Mouse (Mus musculus) hindbrain, embryonic 10.5 days (tissue): ENCODE measurements at regions not wholly inside any gene's neighbourhood (a gene's known extent, or its start where the extent isn't known, plus 50 kb on each side); places are given as distances from the start of the nearest gene placed in this dataset.

Experiments used
- DNase-seq: peaks from one replicate; pipeline ENCODE4 v3.0.0-alpha.2; 2017; ENCODE audit warnings: low spot score
- H3K27ac ChIP-seq: fragments of 300-500 bp; sonication (generic); 2 replicates; pipeline ENCODE4 v1.5.1; 2016; ENCODE audit warnings: mild to moderate bottlenecking, moderate library complexity
- H3K27me3 ChIP-seq: fragments of 300-500 bp; sonication (generic); 2 replicates; pipeline ENCODE4 v1.6.1; 2016; ENCODE audit warnings: mild to moderate bottlenecking; ENCODE audit not compliant: poor library complexity, insufficient read depth, severe bottlenecking
- H3K36me3 ChIP-seq: fragments of 300-500 bp; sonication (generic); 2 replicates; pipeline ENCODE4 v1.6.1; 2016; ENCODE audit warnings: mild to moderate bottlenecking, moderate library complexity
- H3K4me1 ChIP-seq: fragments of 300-500 bp; sonication (generic); replicated peaks from 2 replicates; pipeline ENCODE4 v1.6.1; 2016; ENCODE audit warnings: mild to moderate bottlenecking
- H3K4me3 ChIP-seq: fragments of 300-500 bp; sonication (generic); 2 replicates; pipeline ENCODE4 v1.5.1; 2016; ENCODE audit warnings: mild to moderate bottlenecking, moderate library complexity
- H3K9me3 ChIP-seq: fragments of 300-500 bp; sonication (generic); 2 replicates; pipeline ENCODE4 v1.6.1; 2016; ENCODE audit warnings: mild to moderate bottlenecking, moderate library complexity
- WGBS: fragments of 180-500 bp; shearing (Covaris S2); methylation state at CpG from one replicate; pipeline ENCODE4 v1.1.7; 2016; 5-methylcytosine and 5-hydroxymethylcytosine counted together

- no peaks in the 10 kb centered on the region for H3K9me3 ChIP-seq
- peaks cover 7% of the 10 kb centered on the region; the same call in 1 of the 2 replicates for H3K4me1 ChIP-seq
- DNase-seq = no peak
- H3K27me3 ChIP-seq = no peaks in the 10 kb centered on the region
- H3K36me3 ChIP-seq = no peaks in the 10 kb centered on the region
- WGBS = 84% methylated on average over 4 of the region's 4 CpGs
- no peak overlapping the region for H3K27ac ChIP-seq
- no peak overlapping the region for H3K4me3 ChIP-seq
Observed at GRCm38 (mm10) chr2:109511142-109511541, 163.4 kb upstream of the Bdnf start.

- H3K9me3 ChIP-seq = no peaks in the 10 kb centered on the region
- no peaks in the 10 kb centered on the region for H3K4me1 ChIP-seq
- 82% methylated on average over 4 of the region's 4 CpGs for WGBS
- H3K4me3 ChIP-seq = no peak overlapping the region
- DNase-seq = no peak
- H3K27ac ChIP-seq = no peak overlapping the region
- no peaks in the 10 kb centered on the region for H3K36me3 ChIP-seq
- H3K27me3 ChIP-seq = no peaks in the 10 kb centered on the region
Observed at GRCm38 (mm10) chr2:109519261-109519660, 155.2 kb upstream of the Bdnf start.

GRCm38 (mm10) chr2:109520471-109520870 is 154.0 kb upstream of the Bdnf start:
- no peak for DNase-seq
- 77% methylated on average over 3 of the region's 3 CpGs for WGBS
- Histone ChIP-seq H3K36me3 (no peaks in the 10 kb centered on the region), H3K4me1 (no peaks in the 10 kb centered on the region), H3K9me3 (no peaks in the 10 kb centered on the region), H3K27me3 (no peaks in the 10 kb centered on the region), H3K27ac (no peak overlapping the region), H3K4me3 (no peak overlapping the region)

DNA sequence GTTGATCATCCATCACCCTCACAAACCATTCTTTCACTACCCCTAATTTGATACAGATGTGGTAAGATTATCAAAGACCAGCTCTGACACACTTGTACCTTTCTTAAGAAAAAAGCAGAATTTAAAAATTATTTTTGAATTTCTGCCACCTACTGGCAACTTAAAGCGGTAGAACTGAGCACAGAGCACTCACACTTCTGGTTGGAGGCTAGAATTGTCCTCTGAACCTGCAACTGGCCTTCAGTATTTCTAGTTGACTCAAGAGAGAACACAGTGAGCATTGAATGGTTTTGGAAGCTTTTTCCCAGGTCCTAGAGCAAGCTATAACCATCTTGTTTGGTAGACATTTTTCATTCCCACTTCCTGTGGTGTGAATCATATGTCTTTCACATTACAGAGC is 135.0 kb upstream of the Bdnf start:
- Histone ChIP-seq H3K27me3 (no peaks in the 10 kb centered on the region), H3K36me3 (no peaks in the 10 kb centered on the region)
- no peak for DNase-seq

GRCm38 (mm10) chr2:109546486-109547115 is 127.9 kb upstream of the Bdnf start:
- Histone ChIP-seq H3K4me3 (no peak overlapping the region), H3K9me3 (no peaks in the 10 kb centered on the region), H3K4me1 (no peaks in the 10 kb centered on the region), H3K27ac (no peak overlapping the region), H3K36me3 (no peaks in the 10 kb centered on the region), H3K27me3 (no peaks in the 10 kb centered on the region)
- no peak for DNase-seq
- 92% methylated on average over 7 of the region's 7 CpGs for WGBS

More for the DNA sequence above, 135.0 kb upstream of the Bdnf start:
- Histone ChIP-seq H3K4me1 (no peaks in the 10 kb centered on the region), H3K27ac (no peak overlapping the region), H3K4me3 (no peak overlapping the region), H3K9me3 (no peaks in the 10 kb centered on the region)
- 69% methylated on average over 1 of the region's 1 CpGs for whole genome bisulfite sequencing

DNA sequence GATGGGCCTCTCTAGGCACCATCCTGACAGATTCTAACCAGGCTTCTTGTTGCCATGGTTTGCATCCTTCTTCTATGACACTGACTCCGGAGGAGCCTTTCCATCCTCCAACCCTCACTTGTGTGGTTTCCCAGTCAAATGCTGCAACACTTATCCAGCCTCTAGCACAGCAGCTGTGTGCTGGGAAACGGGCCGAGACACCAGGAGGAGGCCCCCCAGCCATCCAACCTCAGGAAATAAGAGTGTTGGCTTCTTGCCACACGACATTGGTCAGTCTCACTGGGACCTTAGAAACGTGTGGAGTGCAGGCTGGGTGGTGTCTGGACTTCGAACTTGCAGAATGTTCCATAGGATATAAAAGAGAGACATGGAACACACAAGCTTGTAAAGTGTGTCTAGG is 119.9 kb upstream of the Bdnf start:
- no peaks in the 10 kb centered on the region for H3K36me3 ChIP-seq
- no peak for DNase-seq
- H3K9me3 ChIP-seq = no peaks in the 10 kb centered on the region
- no peaks in the 10 kb centered on the region for H3K27me3 ChIP-seq
- H3K4me3 ChIP-seq = no peak overlapping the region
- WGBS = 85% methylated on average over 6 of the region's 6 CpGs
- 0 out of 2 replicates have a peak, but pooled peaks cover 4% of the 10 kb centered on the region for H3K4me1 ChIP-seq
- no peak overlapping the region for H3K27ac ChIP-seq

- WGBS = 78% methylated on average over 9 of the region's 9 CpGs
- no peak overlapping the region for H3K27ac ChIP-seq
- H3K36me3 ChIP-seq = no peaks in the 10 kb centered on the region
- DNase-seq = no peak
- no peaks in the 10 kb centered on the region for H3K9me3 ChIP-seq
- no peaks in the 10 kb centered on the region for H3K27me3 ChIP-seq
- 0 out of 2 replicates have a peak, but pooled peaks cover 4% of the 10 kb centered on the region for H3K4me1 ChIP-seq
- no peak overlapping the region for H3K4me3 ChIP-seq
Observed at GRCm38 (mm10) chr2:109559088-109560030, 115.1 kb upstream of the Bdnf start.

DNA sequence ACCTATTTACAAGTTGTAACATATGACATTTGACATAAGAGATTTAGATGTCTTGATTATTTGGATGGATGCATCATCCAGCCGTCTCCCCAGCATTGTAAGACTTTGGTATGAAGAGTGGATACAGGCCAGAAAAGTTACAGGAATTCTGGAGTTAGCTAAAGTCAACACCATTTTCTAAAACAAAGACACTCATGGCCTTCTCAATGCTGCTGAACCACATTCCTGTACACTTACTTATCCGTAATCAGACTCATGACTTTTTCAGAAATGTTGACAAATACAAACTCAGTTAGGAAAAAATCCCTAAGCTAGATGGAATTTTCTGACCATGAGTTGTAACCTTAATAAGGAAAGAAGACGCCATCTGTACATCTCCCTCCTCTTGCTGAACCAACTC is 111.5 kb upstream of the Bdnf start:
- WGBS = 88% methylated on average over 3 of the region's 3 CpGs
- Histone ChIP-seq H3K4me3 (no peak overlapping the region), H3K36me3 (no peaks in the 10 kb centered on the region), H3K4me1 (no peaks in the 10 kb centered on the region), H3K9me3 (no peaks in the 10 kb centered on the region), H3K27ac (no peak overlapping the region), H3K27me3 (no peaks in the 10 kb centered on the region)
- DNase-seq = no peak

GRCm38 (mm10) chr2:109576946-109577345 is 97.6 kb upstream of the Bdnf start:
- H3K27ac ChIP-seq = no peak overlapping the region
- no peak for DNase-seq
- H3K4me3 ChIP-seq = no peak overlapping the region
- no peaks in the 10 kb centered on the region for H3K36me3 ChIP-seq
- no peaks in the 10 kb centered on the region for H3K9me3 ChIP-seq
- no peaks in the 10 kb centered on the region for H3K27me3 ChIP-seq
- peaks cover 10% of the 10 kb centered on the region for H3K4me1 ChIP-seq

GRCm38 (mm10) chr2:109578870-109579310 is 95.6 kb upstream of the Bdnf start:
- no peak overlapping the region for H3K4me3 ChIP-seq
- peak; percentile 7 for DNase-seq
- no peak overlapping the region for H3K27ac ChIP-seq
- no peaks in the 10 kb centered on the region for H3K36me3 ChIP-seq
- H3K27me3 ChIP-seq = no peaks in the 10 kb centered on the region
- peaks cover 10% of the 10 kb centered on the region for H3K4me1 ChIP-seq
- H3K9me3 ChIP-seq = no peaks in the 10 kb centered on the region
- WGBS = 7% methylated on average over 6 of the region's 6 CpGs

DNA sequence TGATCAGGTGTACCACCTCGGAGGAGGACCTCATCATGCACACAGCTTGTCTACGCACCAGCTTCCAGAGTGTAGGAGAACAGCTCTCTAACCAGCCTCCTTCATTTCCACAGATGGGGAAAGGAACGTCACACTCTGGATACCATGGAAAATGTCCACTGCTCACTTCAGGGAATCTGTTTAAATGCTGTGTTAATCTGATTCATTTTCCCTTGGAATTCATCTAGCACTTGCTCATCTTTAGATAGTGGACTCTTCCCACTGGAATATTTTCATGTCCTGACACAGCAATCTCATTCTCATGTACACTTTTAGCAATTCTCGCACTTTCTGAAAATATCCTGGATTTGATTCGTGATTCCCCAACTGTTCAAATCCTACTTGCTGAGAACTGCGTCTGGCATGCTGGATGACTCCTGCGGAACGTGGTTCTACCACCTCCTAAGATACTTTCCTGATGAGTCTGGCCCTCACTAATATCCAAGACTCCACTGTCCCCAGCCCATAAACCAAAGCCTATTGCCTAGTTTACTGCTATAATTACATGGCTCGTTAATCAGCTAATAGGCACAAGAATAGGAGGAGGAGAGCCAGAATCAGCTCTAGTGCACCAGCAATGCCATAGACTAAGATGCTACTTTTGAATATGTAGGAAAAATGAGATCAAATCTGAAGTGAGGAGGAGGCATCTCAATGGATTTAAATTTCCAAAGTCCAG is 56.0 kb upstream of the Bdnf start:
- Histone ChIP-seq H3K27me3 (no peaks in the 10 kb centered on the region), H3K4me3 (no peak overlapping the region), H3K4me1 (no peaks in the 10 kb centered on the region), H3K9me3 (no peaks in the 10 kb centered on the region), H3K27ac (no peak overlapping the region), H3K36me3 (no peaks in the 10 kb centered on the region)
- WGBS = 90% methylated on average over 9 of the region's 9 CpGs
- no peak for DNase-seq

- DNase-seq = no peak
- Histone ChIP-seq H3K27me3 (no peaks in the 10 kb centered on the region), H3K27ac (no peak overlapping the region), H3K9me3 (no peaks in the 10 kb centered on the region), H3K4me3 (no peak overlapping the region), H3K36me3 (no peaks in the 10 kb centered on the region), H3K4me1 (no peaks in the 10 kb centered on the region)
- WGBS = 92% methylated on average over 6 of the region's 6 CpGs
Observed at GRCm38 (mm10) chr2:109619676-109620075, 54.8 kb upstream of the Bdnf start.

DNA sequence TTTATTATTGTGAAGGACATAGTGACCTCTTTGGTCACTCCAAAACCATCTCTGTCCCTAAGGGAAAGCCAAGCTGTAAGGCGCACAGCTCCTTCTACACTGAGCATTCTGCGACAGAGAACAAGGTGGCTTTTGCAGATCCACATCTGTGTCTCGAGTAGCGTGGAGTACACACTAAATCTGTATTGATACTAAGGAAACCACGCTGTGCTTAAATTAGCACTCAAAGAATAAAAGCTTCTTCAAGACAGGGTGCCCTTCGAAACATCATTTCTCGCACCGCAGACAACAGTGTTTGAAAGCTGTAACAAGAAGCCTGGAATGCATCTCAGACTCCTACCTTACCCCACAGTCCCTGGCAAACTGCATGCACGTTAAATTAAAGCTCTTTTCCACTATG is 52.9 kb upstream of the Bdnf start:
- no peaks in the 10 kb centered on the region for H3K27me3 ChIP-seq
- no peak overlapping the region for H3K4me3 ChIP-seq
- no peaks in the 10 kb centered on the region for H3K4me1 ChIP-seq
- no peaks in the 10 kb centered on the region for H3K36me3 ChIP-seq
- no peak for DNase-seq
- no peaks in the 10 kb centered on the region for H3K9me3 ChIP-seq
- WGBS = 57% methylated on average over 9 of the region's 9 CpGs
- no peak overlapping the region for H3K27ac ChIP-seq
